Mouse (Mus musculus) liver, postnatal 0 days (tissue): ENCODE results near the gene Tbc1d4. TPM values are rescaled to one million over a fixed set of nuclear protein-coding genes. Genes with fewer than 3 reads are reported as not detected.

Source experiments
- ATAC-seq: fragments of 200-750 bp; cut with Nextera tagmentation; 2 replicates; pipeline ENCODE4 v1.8.0; 2017; ENCODE audit warnings: mild to moderate bottlenecking, moderate library complexity
- DNase-seq: peaks from one replicate; pipeline ENCODE4 v3.0.0-alpha.2; 2016
- H3K27ac ChIP-seq: fragments of 300-500 bp; sonication (generic); 2 replicates; pipeline ENCODE4 v1.5.1; 2014; ENCODE audit warnings: antibody characterized with exemption, moderate library complexity, mild to moderate bottlenecking, low read depth
- H3K27me3 ChIP-seq: fragments of 300-500 bp; sonication (generic); 2 replicates; pipeline ENCODE4 v1.6.1; 2014; ENCODE audit warnings: low read length, control low read depth, mixed read lengths; ENCODE audit not compliant: insufficient read depth
- H3K36me3 ChIP-seq: fragments of 300-500 bp; sonication (generic); replicated peaks from 2 replicates; pipeline ENCODE4 v1.6.1; 2014; ENCODE audit warnings: mild to moderate bottlenecking, control low read depth, low read length, moderate library complexity, mixed read lengths; ENCODE audit not compliant: insufficient read depth
- H3K4me1 ChIP-seq: fragments of 300-500 bp; sonication (generic); 2 replicates; pipeline ENCODE4 v1.6.1; 2014; ENCODE audit warnings: antibody characterized with exemption, mild to moderate bottlenecking, control low read depth; ENCODE audit not compliant: insufficient read depth
- H3K4me2 ChIP-seq: fragments of 300-500 bp; sonication (generic); 2 replicates; pipeline ENCODE4 v1.6.1; 2014; ENCODE audit warnings: low read depth, mild to moderate bottlenecking, low read length, moderate library complexity, mixed read lengths
- H3K4me3 ChIP-seq: fragments of 300-500 bp; sonication (generic); 2 replicates; pipeline ENCODE4 v1.5.1; 2014; ENCODE audit warnings: low read depth, low read length
- H3K9ac ChIP-seq: fragments of 300-500 bp; sonication (generic); replicated peaks from 2 replicates; pipeline ENCODE4 v1.6.1; 2014; ENCODE audit warnings: mild to moderate bottlenecking, moderate library complexity
- H3K9me3 ChIP-seq: fragments of 300-500 bp; sonication (generic); 2 replicates; pipeline ENCODE4 v1.6.1; 2016; ENCODE audit warnings: mild to moderate bottlenecking, control low read depth, low read length, mixed read lengths
- CTCF ChIP-seq: sonication (generic); IDR thresholded peaks from 2 replicates; pipeline ENCODE4 v1.5.1; 2016; ENCODE audit warnings: antibody characterized with exemption, low read depth
- EP300 ChIP-seq: IDR thresholded peaks from 2 replicates; pipeline ENCODE4 v1.6.1; 2016; ENCODE audit warnings: antibody characterized with exemption, low read depth, mild to moderate bottlenecking
- WGBS: fragments of 180-500 bp; shearing (Covaris S2); extraction: QIAGEN DNeasy Blood & Tissue Kit; methylation state at CpG from one replicate; pipeline ENCODE4 v1.1.7; 2014; ENCODE audit not compliant: insufficient replicate concordance; 5-methylcytosine and 5-hydroxymethylcytosine counted together
- polyA plus RNA-seq: library from polyadenylated mRNA; unstranded; fragments of >200 nt; fragmentation: Nextera tagmentation; extraction: Ambion mirVana; gene quantifications from 2 replicates; pipeline ENCODE4 v1.2.1, GENCODE M21; 2015

Gene Tbc1d4
- polyA plus RNA-seq, 1 experiment from 2014 or later = 2.1 TPM

- TF ChIP-seq CTCF = no peak
- TF ChIP-seq EP300 = no peak
- WGBS = 49% methylated on average over 6 of the region's 6 CpGs
- H3K27me3 ChIP-seq = no peaks in the 10 kb centered on the region
- no peak overlapping the region for H3K27ac ChIP-seq
- ATAC-seq = no peak
- H3K9ac ChIP-seq = no peak overlapping the region
- no peaks in the 10 kb centered on the region for H3K9me3 ChIP-seq
- H3K4me2 ChIP-seq = no peak overlapping the region
- no peaks in the 10 kb centered on the region for H3K4me1 ChIP-seq
- H3K4me3 ChIP-seq = no peak overlapping the region
- no peaks in the 10 kb centered on the region for H3K36me3 ChIP-seq
- DNase-seq = no peak
Observed at GRCm38 (mm10) chr14:101529194-101529593, 79.8 kb downstream of the Tbc1d4 start.

GRCm38 (mm10) chr14:101527420-101527996, 81.5 kb downstream of the Tbc1d4 start:
- no peak for DNase-seq
- H3K9me3 ChIP-seq = no peaks in the 10 kb centered on the region
- no peaks in the 10 kb centered on the region for H3K36me3 ChIP-seq
- no peaks in the 10 kb centered on the region for H3K4me1 ChIP-seq
- no peak overlapping the region for H3K27ac ChIP-seq
- H3K27me3 ChIP-seq = no peaks in the 10 kb centered on the region
- no peak for ATAC-seq
- no peak for TF ChIP-seq EP300
- TF ChIP-seq CTCF = no peak
- no peak overlapping the region for H3K4me3 ChIP-seq
- no peak overlapping the region for H3K4me2 ChIP-seq
- no peak overlapping the region for H3K9ac ChIP-seq
- WGBS = 71% methylated on average over 11 of the region's 11 CpGs

DNA sequence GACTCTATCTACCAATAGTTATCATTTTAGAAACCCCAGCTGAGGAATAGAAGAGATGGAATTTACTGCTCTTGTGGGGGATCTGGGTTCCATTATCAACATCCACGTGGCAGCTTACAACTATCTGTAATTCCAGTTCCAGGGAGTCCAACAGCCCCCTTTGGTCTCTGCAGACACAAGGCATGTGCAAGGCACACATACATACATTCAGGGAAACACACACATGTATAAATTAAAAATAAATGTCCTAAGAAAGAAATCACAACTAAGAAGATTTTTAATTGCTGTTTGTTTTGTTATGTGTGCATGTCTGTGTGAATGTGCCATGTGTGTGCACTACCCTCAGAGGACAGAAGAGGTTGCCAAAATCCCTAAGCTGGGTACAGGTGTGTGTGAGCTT, 82.5 kb downstream of the Tbc1d4 start:
- no peak for TF ChIP-seq EP300
- Histone ChIP-seq H3K9ac (no peak overlapping the region), H3K36me3 (no peaks in the 10 kb centered on the region), H3K4me2 (no peak overlapping the region), H3K27ac (no peak overlapping the region), H3K27me3 (no peaks in the 10 kb centered on the region), H3K4me1 (no peaks in the 10 kb centered on the region), H3K4me3 (no peak overlapping the region), H3K9me3 (no peaks in the 10 kb centered on the region)
- WGBS = 60% methylated on average over 1 of the region's 1 CpGs
- no peak for DNase-seq
- no peak for ATAC-seq

DNA sequence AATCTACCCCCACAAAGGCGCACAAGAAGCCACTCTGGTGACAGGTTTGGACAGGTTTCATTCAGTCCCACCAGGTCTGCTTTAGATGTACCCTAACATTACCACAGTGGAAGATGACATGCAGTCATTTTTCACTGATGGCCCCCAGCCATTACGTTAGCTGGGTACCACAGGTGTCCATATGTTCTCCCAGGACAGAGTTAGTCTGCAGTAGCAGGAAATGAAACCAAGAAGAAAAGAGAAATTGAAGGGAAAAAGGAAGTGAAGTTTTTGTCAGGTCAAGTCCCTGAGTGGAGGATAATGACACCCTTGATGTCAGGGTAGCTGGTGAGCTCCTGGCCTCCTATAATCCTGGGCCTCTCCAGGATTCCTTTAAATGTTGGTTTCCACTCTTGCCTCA, 89.0 kb downstream of the Tbc1d4 start:
- TF ChIP-seq CTCF (no peak), EP300 (no peak)
- Histone ChIP-seq H3K36me3 (no peaks in the 10 kb centered on the region), H3K9ac (no peak overlapping the region), H3K9me3 (no peaks in the 10 kb centered on the region), H3K4me2 (no peak overlapping the region), H3K4me3 (no peak overlapping the region), H3K27ac (no peak overlapping the region), H3K27me3 (no peaks in the 10 kb centered on the region), H3K4me1 (no peaks in the 10 kb centered on the region)
- ATAC-seq (no peak), DNase-seq (no peak)
- WGBS = 70% methylated on average over 2 of the region's 2 CpGs

DNA sequence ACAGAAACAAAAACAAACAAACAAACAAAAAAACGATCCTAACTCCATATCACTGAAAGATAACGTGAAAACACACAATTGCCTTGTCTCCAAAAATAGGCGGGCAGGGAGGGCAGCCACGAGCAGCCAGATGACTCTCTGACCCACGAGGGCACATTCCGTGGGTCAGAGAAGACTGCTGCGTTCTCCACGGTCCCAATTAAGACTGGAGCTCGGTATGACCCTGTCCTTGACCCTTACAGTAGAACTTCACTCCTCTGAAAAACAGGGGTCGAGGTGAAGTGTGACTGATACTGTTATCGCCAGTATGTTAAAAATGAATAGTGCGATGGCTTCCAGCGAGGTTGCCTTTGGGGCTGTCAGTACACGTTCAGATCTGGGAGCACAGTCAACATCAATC, 90.7 kb downstream of the Tbc1d4 start:
- ATAC-seq (no peak), DNase-seq (no peak)
- Histone ChIP-seq H3K9me3 (no peaks in the 10 kb centered on the region), H3K36me3 (no peaks in the 10 kb centered on the region), H3K27ac (no peak overlapping the region), H3K27me3 (no peaks in the 10 kb centered on the region), H3K4me3 (no peak overlapping the region), H3K4me2 (no peak overlapping the region), H3K9ac (no peak overlapping the region), H3K4me1 (no peaks in the 10 kb centered on the region)
- TF ChIP-seq EP300 (no peak), CTCF (no peak)
- WGBS = 50% methylated on average over 14 of the region's 14 CpGs

DNA sequence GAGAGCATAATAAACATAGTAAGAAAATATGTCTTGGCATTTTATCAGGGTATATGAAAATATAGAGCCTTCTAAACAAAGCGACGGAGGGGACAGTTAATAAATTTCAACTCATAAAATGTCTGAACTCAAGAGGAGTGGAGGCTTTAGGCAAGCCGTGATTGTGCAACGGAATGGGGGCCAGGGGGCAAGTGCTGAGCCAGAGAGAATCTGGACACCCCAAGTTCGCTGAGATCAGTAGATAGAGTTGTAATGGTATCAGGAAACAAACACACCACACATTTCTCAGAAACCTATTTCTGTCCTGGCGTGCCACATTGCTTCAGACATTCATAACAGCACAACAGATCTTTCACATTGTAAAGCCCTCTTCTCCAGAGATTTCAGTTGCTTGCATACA, 91.2 kb downstream of the Tbc1d4 start:
- Histone ChIP-seq H3K4me1 (no peaks in the 10 kb centered on the region), H3K27me3 (no peaks in the 10 kb centered on the region), H3K27ac (no peak overlapping the region), H3K36me3 (no peaks in the 10 kb centered on the region), H3K4me3 (no peak overlapping the region), H3K4me2 (no peak overlapping the region), H3K9me3 (no peaks in the 10 kb centered on the region), H3K9ac (no peak overlapping the region)
- no peak for ATAC-seq
- no peak for TF ChIP-seq CTCF
- TF ChIP-seq EP300 = no peak
- WGBS = 59% methylated on average over 6 of the region's 6 CpGs
- no peak for DNase-seq

- ATAC-seq (no peak), DNase-seq (no peak)
- no peaks in the 10 kb centered on the region for H3K27me3 ChIP-seq
- TF ChIP-seq CTCF = peak; percentile 70
- no peak for TF ChIP-seq EP300
- WGBS = 25% methylated on average over 5 of the region's 5 CpGs
- no peaks in the 10 kb centered on the region for H3K36me3 ChIP-seq
- no peak overlapping the region for H3K4me2 ChIP-seq
- no peaks in the 10 kb centered on the region for H3K4me1 ChIP-seq
- H3K4me3 ChIP-seq = no peak overlapping the region
- H3K9me3 ChIP-seq = no peaks in the 10 kb centered on the region
- H3K9ac ChIP-seq = no peak overlapping the region
- no peak overlapping the region for H3K27ac ChIP-seq
Observed at GRCm38 (mm10) chr14:101517341-101517740, 91.7 kb downstream of the Tbc1d4 start.
